Mouse (Mus musculus): ENCODE results near the gene Nelfb. TPM values are rescaled to one million over a fixed set of nuclear protein-coding genes. Genes with fewer than 3 reads are reported as not detected.

Gene Nelfb
- total and polyA plus RNA-seq, 2 experiments = 18.4 to 27.5 TPM

GRCm38 (mm10) chr2:25234551-25235220 is 23.4 kb upstream of the Nelfb start:
- no peak overlapping the region for H3K4me3 ChIP-seq (ENCODE audit: insufficient read depth, low read depth, low read length)
- 61% methylated on average over 5 of the region's 5 CpGs for WGBS
- no peak for DNase-seq (ENCODE audit: extremely low read depth, low read depth, low spot score)
- H3K79me2 ChIP-seq (ENCODE audit: control insufficient read depth, insufficient read depth, low read length) = no peaks in the 10 kb centered on the region
- H3K4me1 ChIP-seq (ENCODE audit: control insufficient read depth, insufficient read depth, low read length) = no peaks in the 10 kb centered on the region
- TF ChIP-seq CTCF (IDR thresholded peaks at IDR 0.05; ENCODE audit: low read depth, low read length) = no peak
- TF ChIP-seq POLR2A (IDR thresholded peaks at IDR 0.05; ENCODE audit: extremely low read depth, insufficient read depth, low read length) = no peak
- H3K27me3 ChIP-seq (ENCODE audit: control insufficient read depth, insufficient read depth, low read length) = no peaks in the 10 kb centered on the region
- H3K27ac ChIP-seq (replicated peaks; ENCODE audit: insufficient read depth, low read depth, low read length) = no peak overlapping the region
- no peaks in the 10 kb centered on the region for H3K36me3 ChIP-seq (ENCODE audit: control insufficient read depth, insufficient read depth, low read length)
- H3K9ac ChIP-seq (ENCODE audit: low read depth, low read length) = no peak overlapping the region

GRCm38 (mm10) chr2:25234050-25234449 is 22.8 kb upstream of the Nelfb start, which contains the start of gene Slc34a3:
Gene Slc34a3 (minus strand): TSS chr2:25234364.
- no peak for DNase-seq (ENCODE audit: extremely low read depth, low read depth, low spot score)
- no peak within 1 kb of the TSS for H3K27ac ChIP-seq (replicated peaks; ENCODE audit: insufficient read depth, low read depth, low read length)

GRCm38 (mm10) chr2:25233421-25233820 is 22.1 kb upstream of the Nelfb start:
- Histone ChIP-seq H3K9ac (ENCODE audit: low read depth, low read length) (no peak overlapping the region), H3K27ac (replicated peaks; ENCODE audit: insufficient read depth, low read depth, low read length) (no peak overlapping the region), H3K4me3 (ENCODE audit: insufficient read depth, low read depth, low read length) (no peak overlapping the region), H3K4me1 (ENCODE audit: control insufficient read depth, insufficient read depth, low read length) (no peaks in the 10 kb centered on the region), H3K27me3 (ENCODE audit: control insufficient read depth, insufficient read depth, low read length) (no peaks in the 10 kb centered on the region), H3K36me3 (ENCODE audit: control insufficient read depth, insufficient read depth, low read length) (no peaks in the 10 kb centered on the region), H3K79me2 (ENCODE audit: control insufficient read depth, insufficient read depth, low read length) (no peaks in the 10 kb centered on the region)
- TF ChIP-seq POLR2A (IDR thresholded peaks at IDR 0.05; ENCODE audit: extremely low read depth, insufficient read depth, low read length) = no peak
- no peak for TF ChIP-seq CTCF (IDR thresholded peaks at IDR 0.05; ENCODE audit: low read depth, low read length)
- 73% methylated on average over 4 of the region's 4 CpGs for WGBS
- DNase-seq (ENCODE audit: extremely low read depth, low read depth, low spot score) = no peak

More at GRCm38 (mm10) chr2:25234050-25234449, 22.8 kb upstream of the Nelfb start, which contains the start of gene Slc34a3:
- Histone ChIP-seq H3K79me2 (ENCODE audit: control insufficient read depth, insufficient read depth, low read length) (no peaks in the 10 kb centered on the region), H3K27me3 (ENCODE audit: control insufficient read depth, insufficient read depth, low read length) (no peaks in the 10 kb centered on the region), H3K4me3 (ENCODE audit: insufficient read depth, low read depth, low read length) (no peak within 1 kb of the TSS), H3K4me1 (ENCODE audit: control insufficient read depth, insufficient read depth, low read length) (no peaks in the 10 kb centered on the region), H3K36me3 (ENCODE audit: control insufficient read depth, insufficient read depth, low read length) (no peaks in the 10 kb centered on the region), H3K9ac (ENCODE audit: low read depth, low read length) (no peak within 1 kb of the TSS)
- TF ChIP-seq CTCF (IDR thresholded peaks at IDR 0.05; ENCODE audit: low read depth, low read length) (no peak), POLR2A (IDR thresholded peaks at IDR 0.05; ENCODE audit: extremely low read depth, insufficient read depth, low read length) (no peak)
- 76% methylated on average over 3 of the region's 3 CpGs for WGBS

GRCm38 (mm10) chr2:25231038-25231437 is 19.7 kb upstream of the Nelfb start:
- Histone ChIP-seq H3K4me1 (ENCODE audit: control insufficient read depth, insufficient read depth, low read length) (no peaks in the 10 kb centered on the region), H3K79me2 (ENCODE audit: control insufficient read depth, insufficient read depth, low read length) (no peaks in the 10 kb centered on the region), H3K27ac (replicated peaks; ENCODE audit: insufficient read depth, low read depth, low read length) (no peak overlapping the region), H3K36me3 (ENCODE audit: control insufficient read depth, insufficient read depth, low read length) (no peaks in the 10 kb centered on the region), H3K27me3 (ENCODE audit: control insufficient read depth, insufficient read depth, low read length) (no peaks in the 10 kb centered on the region), H3K9ac (ENCODE audit: low read depth, low read length) (no peak overlapping the region), H3K4me3 (ENCODE audit: insufficient read depth, low read depth, low read length) (no peak overlapping the region)
- 69% methylated on average over 12 of the region's 12 CpGs for WGBS
- TF ChIP-seq CTCF (IDR thresholded peaks at IDR 0.05; ENCODE audit: low read depth, low read length) (no peak), POLR2A (IDR thresholded peaks at IDR 0.05; ENCODE audit: extremely low read depth, insufficient read depth, low read length) (no peak)
- DNase-seq (ENCODE audit: extremely low read depth, low read depth, low spot score) = no peak

GRCm38 (mm10) chr2:25230581-25230980 is 19.3 kb upstream of the Nelfb start:
- WGBS = 93% methylated on average over 7 of the region's 7 CpGs
- no peak for TF ChIP-seq CTCF (IDR thresholded peaks at IDR 0.05; ENCODE audit: low read depth, low read length)
- no peak for TF ChIP-seq POLR2A (IDR thresholded peaks at IDR 0.05; ENCODE audit: extremely low read depth, insufficient read depth, low read length)
- Histone ChIP-seq H3K36me3 (ENCODE audit: control insufficient read depth, insufficient read depth, low read length) (no peaks in the 10 kb centered on the region), H3K27me3 (ENCODE audit: control insufficient read depth, insufficient read depth, low read length) (no peaks in the 10 kb centered on the region), H3K79me2 (ENCODE audit: control insufficient read depth, insufficient read depth, low read length) (no peaks in the 10 kb centered on the region), H3K4me3 (ENCODE audit: insufficient read depth, low read depth, low read length) (no peak overlapping the region), H3K9ac (ENCODE audit: low read depth, low read length) (no peak overlapping the region), H3K4me1 (ENCODE audit: control insufficient read depth, insufficient read depth, low read length) (no peaks in the 10 kb centered on the region), H3K27ac (replicated peaks; ENCODE audit: insufficient read depth, low read depth, low read length) (no peak overlapping the region)
- DNase-seq (ENCODE audit: extremely low read depth, low read depth, low spot score) = no peak

GRCm38 (mm10) chr2:25229582-25229981 is 18.3 kb upstream of the Nelfb start:
- no peaks in the 10 kb centered on the region for H3K36me3 ChIP-seq (ENCODE audit: control insufficient read depth, insufficient read depth, low read length)
- no peak overlapping the region for H3K4me3 ChIP-seq (ENCODE audit: insufficient read depth, low read depth, low read length)
- DNase-seq (ENCODE audit: extremely low read depth, low read depth, low spot score) = no peak
- no peaks in the 10 kb centered on the region for H3K27me3 ChIP-seq (ENCODE audit: control insufficient read depth, insufficient read depth, low read length)
- TF ChIP-seq POLR2A (IDR thresholded peaks at IDR 0.05; ENCODE audit: extremely low read depth, insufficient read depth, low read length) (no peak), CTCF (IDR thresholded peaks at IDR 0.05; ENCODE audit: low read depth, low read length) (no peak)
- no peak overlapping the region for H3K27ac ChIP-seq (replicated peaks; ENCODE audit: insufficient read depth, low read depth, low read length)
- WGBS = 90% methylated on average over 5 of the region's 5 CpGs
- H3K79me2 ChIP-seq (ENCODE audit: control insufficient read depth, insufficient read depth, low read length) = no peaks in the 10 kb centered on the region
- no peak overlapping the region for H3K9ac ChIP-seq (ENCODE audit: low read depth, low read length)
- H3K4me1 ChIP-seq (ENCODE audit: control insufficient read depth, insufficient read depth, low read length) = no peaks in the 10 kb centered on the region

All from liver, adult 2 months (tissue).